Mouse (Mus musculus) layer of hippocampus, adult 2 months (tissue): ENCODE measurements at regions not wholly inside any gene's neighbourhood (a gene's known extent, or its start where the extent isn't known, plus 50 kb on each side); places are given as distances from the start of the nearest gene placed in this dataset.

Experiments used
- DNase-seq, 2 experiments: peaks; one replicate each; pipeline ENCODE4 v3.0.0; 2022; ENCODE audit warnings: low spot score in 2 of 2
- H3K27ac ChIP-seq: fragments of 200-600 bp; 2 replicates; pipeline ENCODE4 v1.8.1; 2022
- H3K4me3 ChIP-seq: fragments of 200-600 bp; 2 replicates; pipeline ENCODE4 v1.8.1; 2022; ENCODE audit warnings: mild to moderate bottlenecking
- CTCF ChIP-seq: fragments of 200-600 bp; conservative IDR thresholded peaks from 2 replicates; pipeline ENCODE4 v1.8.1; 2022; ENCODE audit warnings: antibody characterized with exemption, mild to moderate bottlenecking, moderate library complexity

- no peak for TF ChIP-seq CTCF
- DNase-seq = no peak
- H3K4me3 ChIP-seq = no peak overlapping the region
- H3K27ac ChIP-seq = no peak overlapping the region
Observed at GRCm38 (mm10) chr7:65802806-65803205, 58.7 kb upstream of the Pcsk6 start.

- no peak for DNase-seq
- Histone ChIP-seq H3K4me3 (no peak overlapping the region), H3K27ac (no peak overlapping the region)
- TF ChIP-seq CTCF = no peak
Observed at GRCm38 (mm10) chr7:65803422-65804303, 57.9 kb upstream of the Pcsk6 start.
